Mouse (Mus musculus) gastrocnemius, adult 18-20 months (tissue): ENCODE results near the gene Cdk9. TPM values are rescaled to one million over a fixed set of nuclear protein-coding genes. Genes with fewer than 3 reads are reported as not detected.
A peak's percentile ranks its signal among the peaks of the same experiment; 100 is the strongest.

Experiments
- DNase-seq: peaks from one replicate; pipeline ENCODE4 v3.0.0; 2021; ENCODE audit warnings: low spot score
- long read RNA-seq, 2 experiments: library from polyadenylated mRNA; stranded (forward); transcript quantifications; one replicate each; pipeline ENCODE4 v2.0.0; 2021
- total RNA-seq, 2 experiments: library from RNA; stranded (reverse); gene quantifications; 2 replicates each; pipeline ENCODE4 v1.2.3; 2021

Gene Cdk9
- 10 to 100 TPM; 19.3 to 19.9 TPM for total RNA-seq
- long read RNA-seq, experiment 1, transcript Cdk9-201 (7 exons, 1,733 nt) = major isoform, 45 of 48 reads
- long read RNA-seq, experiment 1, partial matches to known transcripts = 0 of 48 reads
- long read RNA-seq, experiment 1, other reads (novel, unspliced or antisense) = 3 of 48 reads
- long read RNA-seq, experiment 2, transcript Cdk9-201 (7 exons, 1,733 nt) = major isoform, 45 of 51 reads
- long read RNA-seq, experiment 2, partial matches to known transcripts = 0 of 51 reads
- long read RNA-seq, experiment 2, other reads (novel, unspliced or antisense) = 5 of 51 reads

DNA sequence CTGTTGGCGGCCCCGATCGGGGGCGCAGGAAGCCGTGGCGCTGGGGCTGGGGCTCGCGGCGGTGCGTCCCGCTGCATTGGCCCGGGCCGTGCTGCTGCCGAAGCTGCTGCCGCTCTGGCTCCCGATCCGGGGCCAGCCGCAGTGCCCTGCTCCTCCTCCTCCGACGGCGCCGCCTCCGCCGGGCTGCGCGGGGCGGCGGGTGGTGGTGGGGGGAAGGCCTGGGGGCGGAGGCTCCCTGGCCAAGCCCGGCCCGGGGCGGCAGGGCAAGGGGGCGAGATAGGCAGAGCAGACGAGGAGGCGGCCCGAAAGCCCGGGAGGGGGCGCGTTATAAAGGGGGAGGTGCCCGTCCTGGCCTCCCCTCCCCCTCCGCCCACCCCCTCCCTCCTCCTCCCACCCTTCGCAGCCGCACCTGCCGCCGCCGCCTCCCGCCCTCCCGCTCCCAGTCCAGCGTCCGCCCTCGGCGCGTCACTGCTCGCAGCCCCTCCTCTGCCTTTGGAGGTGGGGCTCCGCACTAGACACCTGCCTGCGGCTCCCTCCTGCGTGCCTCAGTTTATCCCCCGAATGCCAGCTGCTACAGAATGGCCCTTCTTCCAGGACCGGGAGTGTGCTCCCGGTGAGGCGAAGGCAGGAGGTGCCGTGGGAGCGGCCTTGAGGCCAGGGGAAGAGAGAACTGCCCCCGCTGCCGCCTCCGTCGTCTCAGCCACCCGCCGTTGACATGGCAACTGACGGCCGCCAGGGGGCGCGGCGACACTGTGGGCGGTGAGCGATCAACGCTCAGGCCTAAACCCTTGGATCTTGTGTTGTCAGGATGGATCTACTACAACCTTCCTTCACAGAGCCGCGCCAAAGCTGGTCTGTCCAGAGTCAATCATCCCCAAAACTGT is at the start of gene Cdk9:
Gene Cdk9, minus strand, starts transcription at position 143 of the 884 bp plus-strand sequence.
- DNase-seq = peak; percentile 94

- no peak for DNase-seq
Observed at GRCm38 (mm10) chr2:32761859-32762258, 49.0 kb upstream of the Cdk9 start.

DNA sequence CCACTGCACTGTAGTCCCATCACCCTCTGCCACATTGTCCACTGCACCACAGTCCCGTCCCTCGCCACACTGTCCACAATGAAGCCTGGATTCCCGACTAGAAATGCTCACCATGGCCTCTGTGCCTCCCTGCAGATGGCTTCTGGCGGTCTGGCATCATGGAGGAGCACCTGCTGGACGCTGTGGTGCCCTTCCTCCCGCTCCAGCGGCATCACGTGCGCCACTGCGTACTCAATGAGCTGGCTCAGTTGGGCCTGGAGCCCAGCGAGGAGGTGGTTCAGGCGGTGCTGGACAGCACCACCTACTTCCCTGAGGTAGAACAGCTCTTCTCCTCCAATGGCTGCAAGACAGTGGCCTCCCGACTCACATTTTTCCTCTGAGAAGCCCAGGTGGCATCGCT is 48.5 kb upstream of the Cdk9 start:
- no peak for DNase-seq

DNA sequence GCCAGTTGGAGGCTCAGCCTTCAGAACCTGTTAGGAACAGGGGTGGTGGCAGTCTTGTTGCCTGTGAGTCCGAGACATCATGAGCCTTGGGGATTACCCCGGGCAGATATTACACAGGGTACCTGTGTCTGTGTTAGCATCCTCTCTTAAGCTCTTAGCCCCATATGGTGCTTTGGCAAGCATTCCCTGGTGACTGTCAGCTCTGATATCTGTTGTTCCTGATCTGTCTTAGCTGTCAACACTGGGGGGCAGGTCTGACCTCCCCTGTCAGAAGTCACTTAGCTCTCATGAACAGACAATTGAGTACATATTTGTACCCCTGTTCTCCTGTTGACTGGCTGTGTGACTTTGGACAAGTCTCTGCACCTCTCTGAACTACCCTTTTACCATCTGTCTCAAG is 46.1 kb upstream of the Cdk9 start:
- no peak for DNase-seq

DNA sequence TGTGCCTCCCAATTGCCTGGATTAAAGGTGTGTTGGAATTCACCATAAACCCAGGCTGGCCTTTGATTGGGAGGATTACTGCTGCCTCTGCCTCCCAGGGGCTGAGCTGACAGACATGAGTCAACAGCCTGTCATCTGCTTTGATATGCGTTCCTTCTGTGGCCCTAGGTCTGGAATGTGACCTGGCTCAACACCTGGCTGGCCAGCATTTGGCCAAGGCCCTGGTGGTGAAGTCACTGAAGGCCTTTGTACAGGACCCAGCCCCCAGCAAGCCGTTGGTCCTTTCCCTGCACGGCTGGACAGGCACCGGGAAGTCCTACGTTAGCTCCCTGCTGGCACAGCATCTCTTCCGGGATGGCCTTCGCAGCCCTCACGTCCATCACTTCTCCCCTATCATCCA is 45.6 kb upstream of the Cdk9 start:
- no peak for DNase-seq

- DNase-seq = peak; percentile 98
Observed at GRCm38 (mm10) chr2:32757056-32757845, 44.4 kb upstream of the Cdk9 start, which contains the start of gene Tor2a. Gene Tor2a (plus strand): TSS chr2:32757234.

DNA sequence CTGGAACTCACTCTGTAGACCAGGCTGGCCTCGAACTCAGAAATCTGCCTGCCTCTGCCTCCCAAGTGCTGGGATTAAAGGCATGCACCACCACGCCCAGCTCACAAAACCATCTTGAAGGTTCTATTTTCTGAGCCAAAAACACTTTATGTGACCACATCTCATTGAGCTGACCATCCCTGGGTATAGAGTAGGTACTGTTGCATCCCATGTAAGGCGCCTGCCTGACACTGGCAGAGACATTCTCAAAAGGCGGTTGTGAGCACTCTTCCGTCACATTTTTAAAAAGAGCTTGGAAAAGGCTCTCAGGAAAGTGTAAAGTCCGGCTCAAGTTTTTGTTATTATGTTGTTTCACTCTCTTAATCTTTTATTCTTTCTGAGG is 43.8 kb upstream of the Cdk9 start:
- no peak for DNase-seq

GRCm38 (mm10) chr2:32752181-32752580 is 39.3 kb upstream of the Cdk9 start:
- no peak for DNase-seq

GRCm38 (mm10) chr2:32751665-32752033 is 38.8 kb upstream of the Cdk9 start:
- no peak for DNase-seq

DNA sequence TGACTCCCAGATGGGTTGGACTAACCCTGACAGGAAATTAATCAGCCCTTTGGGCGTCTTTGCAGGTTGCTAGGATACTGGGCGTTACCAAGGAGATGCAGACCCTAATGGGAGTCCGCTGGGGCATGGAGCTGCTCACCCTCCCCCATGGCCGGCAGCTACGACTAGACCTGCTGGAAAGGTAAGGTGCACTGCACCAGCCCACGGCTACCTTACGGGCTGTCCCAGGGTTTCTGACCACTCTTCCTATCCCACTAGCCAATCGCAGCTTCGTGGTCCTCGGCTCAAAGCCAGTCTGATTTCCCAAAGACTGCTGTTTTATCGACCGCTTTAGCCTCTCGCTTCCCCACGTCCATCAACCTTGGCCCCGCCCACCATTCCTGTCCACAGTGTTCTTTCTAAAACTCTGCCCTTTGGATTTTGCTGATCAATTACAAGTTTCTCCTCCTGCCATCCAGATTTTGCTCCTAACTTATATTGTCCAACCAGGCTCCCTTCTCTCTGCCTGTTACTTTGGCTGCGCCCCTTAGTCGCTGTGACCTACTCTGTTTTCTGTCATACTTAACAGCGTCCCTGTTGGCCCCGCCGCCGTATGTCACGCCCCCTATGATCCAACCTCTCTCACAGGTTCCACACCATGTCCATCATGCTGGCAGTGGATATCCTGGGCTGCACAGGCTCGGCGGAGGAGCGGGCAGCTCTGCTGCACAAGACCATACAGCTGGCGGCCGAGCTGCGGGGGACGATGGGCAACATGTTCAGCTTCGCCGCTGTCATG is 38.2 kb upstream of the Cdk9 start:
- no peak for DNase-seq

DNA sequence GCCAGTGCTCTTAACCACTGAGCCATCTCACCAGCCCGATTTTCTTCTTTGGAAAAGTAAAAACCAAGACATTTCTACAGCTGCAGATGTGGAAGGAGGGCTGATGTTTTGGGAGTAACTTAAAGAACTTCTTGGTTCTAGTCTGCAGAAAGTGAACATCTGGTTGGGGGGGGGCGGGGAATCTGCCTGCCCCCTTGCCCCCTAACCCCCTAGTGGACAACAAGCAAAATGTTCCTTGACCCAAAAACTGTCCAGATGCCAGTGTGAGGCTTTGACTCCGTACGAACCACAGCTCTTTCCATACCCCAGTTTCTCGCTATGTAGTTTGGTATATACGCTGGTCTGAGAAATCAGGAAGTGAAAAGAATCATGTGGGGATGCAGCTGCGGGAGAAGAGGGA is 37.3 kb upstream of the Cdk9 start:
- DNase-seq = no peak

DNA sequence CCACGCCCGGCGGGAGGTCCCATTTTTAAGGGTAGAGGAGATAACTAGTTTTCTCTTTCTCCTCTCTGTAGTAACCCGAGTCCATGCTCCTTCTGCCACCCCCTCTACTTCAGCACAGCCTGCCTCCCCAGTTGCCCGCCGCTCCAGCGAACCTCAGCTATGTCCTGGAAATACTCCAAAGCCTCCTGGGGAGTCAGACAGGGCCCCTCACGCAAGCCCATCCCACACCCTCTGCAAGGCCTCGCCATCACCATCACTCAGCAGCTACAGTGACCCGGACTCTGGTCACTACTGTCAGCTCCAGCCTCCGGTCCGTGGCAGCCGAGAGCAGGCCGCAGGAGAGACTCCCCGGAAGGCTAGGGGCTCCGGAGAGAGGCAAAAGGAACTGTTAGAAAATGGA is 36.2 kb upstream of the Cdk9 start:
- DNase-seq = no peak

DNA sequence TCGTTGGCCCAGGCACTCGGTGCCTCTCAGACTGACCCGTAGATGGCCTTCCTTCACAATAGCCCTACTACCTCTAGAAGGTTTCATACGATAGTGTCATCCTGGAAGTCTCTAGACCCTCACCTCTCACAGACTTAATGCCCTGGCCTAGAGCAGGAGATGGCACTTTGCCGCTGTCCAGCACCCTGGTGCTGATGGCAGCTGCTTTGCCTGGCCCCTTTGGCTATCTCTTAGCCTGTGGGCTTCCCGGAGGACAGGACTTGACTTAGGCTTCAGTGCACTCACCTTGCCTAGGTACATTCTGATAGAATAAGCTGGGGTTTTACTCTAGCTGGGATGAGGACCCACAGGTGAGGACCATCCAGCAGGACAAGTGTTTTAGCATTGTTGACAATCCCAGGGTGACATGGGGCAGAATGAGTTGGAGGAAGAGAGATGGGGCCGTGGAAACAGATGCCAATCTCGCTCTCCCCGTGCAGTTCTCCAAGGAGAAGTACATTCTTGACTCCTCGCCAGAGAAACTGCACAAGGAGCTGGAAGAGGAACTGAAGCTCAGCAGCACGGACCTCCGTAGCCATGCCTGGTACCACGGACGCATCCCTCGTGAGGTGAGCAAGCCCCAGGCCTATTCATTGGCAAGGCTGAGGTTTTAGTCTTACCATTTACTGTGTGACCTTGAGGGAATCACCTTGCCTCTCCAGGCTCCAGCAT is 31.6 kb upstream of the Cdk9 start:
- no peak for DNase-seq

- DNase-seq = no peak
Observed at GRCm38 (mm10) chr2:32742173-32742531, 29.3 kb upstream of the Cdk9 start.

DNA sequence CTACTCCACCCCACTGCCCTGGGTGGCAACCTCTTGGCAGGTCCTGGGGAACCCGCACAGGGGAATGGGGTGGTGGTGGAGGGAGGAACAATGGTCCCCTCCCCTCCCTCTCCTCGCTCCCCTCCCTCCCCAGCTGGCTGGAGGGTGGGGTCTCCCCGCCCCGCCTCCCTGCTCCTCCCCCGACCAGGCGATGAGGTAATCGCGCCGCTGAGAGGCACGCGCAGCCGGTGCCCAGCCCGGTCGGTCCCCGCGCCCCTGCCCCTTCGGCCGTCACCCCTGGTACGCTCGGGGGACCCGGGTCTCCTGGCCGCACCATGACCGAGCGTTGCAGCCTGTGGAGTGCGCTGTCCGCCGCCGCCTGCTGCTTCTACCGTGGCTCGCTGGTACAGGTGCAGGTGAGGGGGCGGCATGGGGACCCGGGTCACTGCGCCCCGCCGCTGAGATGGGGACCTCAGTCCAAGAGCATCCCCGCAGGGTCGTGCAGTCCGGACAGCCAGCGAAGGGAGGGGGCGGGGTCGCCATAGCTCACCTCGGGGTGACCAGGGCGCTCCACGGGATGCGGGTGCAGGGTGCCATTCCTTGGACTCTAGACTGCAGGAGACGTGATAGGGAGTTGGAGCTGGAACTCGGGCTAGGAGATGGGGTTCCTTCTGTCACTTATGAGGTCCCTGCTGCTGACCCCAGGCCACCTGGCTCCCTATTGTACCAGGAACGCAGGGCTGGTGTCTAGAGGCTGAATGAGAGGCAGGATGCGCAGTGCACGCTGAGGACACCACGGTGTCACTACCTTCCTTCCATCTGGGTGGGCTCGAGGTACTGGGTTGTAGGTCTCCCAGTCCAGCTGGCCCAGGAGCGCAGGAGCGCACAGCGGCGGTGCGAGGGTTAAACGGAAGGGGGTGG is 28.6 kb upstream of the Cdk9 start:
- DNase-seq = no peak

DNA sequence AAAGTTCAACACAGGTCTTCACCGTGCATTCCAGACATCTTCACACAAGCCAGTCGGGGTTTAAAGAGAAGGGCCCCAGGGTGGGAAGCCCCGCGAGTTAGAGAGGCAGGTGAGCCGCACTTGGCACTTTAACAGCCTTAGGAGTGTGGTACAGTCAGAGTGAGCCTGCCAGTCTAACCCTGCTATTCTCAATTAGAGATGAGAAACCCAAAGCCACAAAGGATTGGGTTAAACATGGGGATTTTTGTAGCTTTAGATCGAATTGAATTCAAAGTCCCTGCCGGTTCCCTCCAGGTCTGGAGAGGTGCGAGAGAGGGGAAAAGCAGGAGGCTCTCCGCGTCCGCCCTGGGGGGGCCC is 28.0 kb upstream of the Cdk9 start, which contains the start of gene 6330409D20Rik:
Gene 6330409D20Rik, minus strand, starts transcription at position 101 of the 357 bp plus-strand sequence.
- no peak for DNase-seq

DNA sequence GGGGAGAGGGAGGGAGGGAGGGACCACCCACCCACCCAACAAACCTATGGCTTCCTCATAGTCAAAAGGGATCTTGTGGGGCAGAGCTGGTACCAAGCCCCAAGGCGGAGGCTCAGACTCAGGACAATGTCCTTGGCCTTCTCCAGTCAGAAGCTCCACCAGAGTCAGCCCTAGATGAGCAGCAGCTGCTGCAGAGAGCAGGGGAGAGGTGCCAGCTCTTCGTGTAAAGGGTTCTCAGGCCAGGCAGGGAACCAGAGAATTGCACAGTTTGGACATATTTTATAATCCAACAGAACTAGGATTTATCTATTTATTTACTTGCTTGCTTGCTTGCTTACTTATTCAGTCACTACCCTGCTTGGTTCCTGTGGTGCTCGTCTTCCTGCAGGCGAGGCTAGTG is 26.4 kb upstream of the Cdk9 start:
- DNase-seq = no peak

GRCm38 (mm10) chr2:32737008-32737407 is 24.1 kb upstream of the Cdk9 start:
- no peak for DNase-seq

DNA sequence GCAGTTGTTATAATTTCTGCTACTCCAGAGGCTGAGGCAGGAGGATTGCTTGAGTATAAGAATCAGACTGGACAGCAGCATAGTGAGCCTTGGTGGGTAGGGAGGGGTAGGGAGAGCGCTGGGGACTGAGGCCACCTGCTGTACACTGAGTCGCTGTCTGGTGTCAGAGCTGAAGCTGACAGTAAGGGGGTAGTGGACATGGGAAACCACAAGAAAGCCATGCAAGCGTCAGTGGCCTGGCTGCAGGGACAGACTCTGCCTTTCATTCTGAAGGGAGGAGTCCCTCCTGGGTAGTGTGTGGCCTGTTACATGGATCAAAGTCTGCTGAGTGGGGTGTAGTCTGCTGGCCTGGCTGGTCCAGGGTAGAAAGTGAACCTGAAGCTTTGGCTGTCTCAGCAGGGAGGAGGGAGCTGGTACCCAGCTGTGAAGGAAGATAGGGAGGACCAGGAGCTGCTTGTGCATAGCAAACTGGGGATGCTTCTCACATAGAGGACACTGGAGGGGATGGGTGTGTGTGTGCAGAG is 23.5 kb upstream of the Cdk9 start:
- no peak for DNase-seq
